Mouse (Mus musculus) mesoderm, embryonic 11.5 days (tissue): ENCODE data around the gene Eogt.

Experiments
- DNase-seq: peaks from one replicate; pipeline ENCODE4 v3.0.0-alpha.2; 2012; ENCODE audit warnings: low read depth, low spot score

The Eogt gene

DNA sequence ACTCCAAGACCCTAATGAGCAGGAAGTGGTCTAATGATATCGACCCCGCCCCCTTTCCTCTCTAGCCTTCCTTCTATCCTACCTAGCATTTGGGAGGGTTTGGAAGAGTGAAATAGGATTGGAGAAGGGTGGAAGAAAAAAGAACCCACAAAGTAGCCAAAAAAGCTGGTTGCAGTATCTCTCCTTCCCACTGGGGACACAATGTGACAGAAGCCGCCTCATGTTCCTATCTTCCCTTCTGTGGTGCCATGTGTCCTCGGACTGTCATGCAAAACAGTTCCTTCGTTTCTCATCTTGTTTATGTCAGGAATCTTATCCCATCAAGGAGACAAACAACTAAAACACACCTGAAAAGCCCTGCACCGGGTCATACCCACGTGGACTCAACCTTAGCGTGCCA is 42.9 kb downstream of the Eogt start:
- no peak for DNase-seq

DNA sequence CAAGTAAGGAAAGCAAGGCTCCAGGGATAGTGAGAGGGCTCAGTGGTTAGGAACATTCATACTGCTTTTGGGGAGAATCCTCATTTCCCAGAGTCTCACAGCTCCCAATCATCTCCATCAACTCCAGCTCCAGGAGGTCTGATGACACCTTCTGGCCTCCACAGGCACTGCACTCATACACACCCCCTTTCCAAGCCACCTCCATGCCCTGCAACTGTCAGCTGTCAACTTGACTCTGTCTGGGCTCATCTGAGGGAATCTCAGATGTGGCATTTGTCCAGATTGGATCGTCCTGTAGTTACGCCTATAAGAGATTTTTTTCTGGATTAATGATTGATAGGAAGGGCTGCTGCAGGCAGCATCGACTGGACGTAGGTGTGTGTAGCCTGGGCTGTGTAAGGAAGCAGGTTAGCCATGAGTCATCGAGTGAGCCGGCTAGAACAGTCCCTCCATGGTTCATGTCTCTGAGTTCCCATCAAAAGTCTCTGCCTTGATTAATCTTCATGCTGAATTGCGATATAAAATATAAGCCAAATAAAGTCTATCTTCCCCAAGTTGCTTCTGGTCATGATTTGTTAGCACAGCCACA is 44.6 kb downstream of the Eogt start:
- DNase-seq = no peak

DNA sequence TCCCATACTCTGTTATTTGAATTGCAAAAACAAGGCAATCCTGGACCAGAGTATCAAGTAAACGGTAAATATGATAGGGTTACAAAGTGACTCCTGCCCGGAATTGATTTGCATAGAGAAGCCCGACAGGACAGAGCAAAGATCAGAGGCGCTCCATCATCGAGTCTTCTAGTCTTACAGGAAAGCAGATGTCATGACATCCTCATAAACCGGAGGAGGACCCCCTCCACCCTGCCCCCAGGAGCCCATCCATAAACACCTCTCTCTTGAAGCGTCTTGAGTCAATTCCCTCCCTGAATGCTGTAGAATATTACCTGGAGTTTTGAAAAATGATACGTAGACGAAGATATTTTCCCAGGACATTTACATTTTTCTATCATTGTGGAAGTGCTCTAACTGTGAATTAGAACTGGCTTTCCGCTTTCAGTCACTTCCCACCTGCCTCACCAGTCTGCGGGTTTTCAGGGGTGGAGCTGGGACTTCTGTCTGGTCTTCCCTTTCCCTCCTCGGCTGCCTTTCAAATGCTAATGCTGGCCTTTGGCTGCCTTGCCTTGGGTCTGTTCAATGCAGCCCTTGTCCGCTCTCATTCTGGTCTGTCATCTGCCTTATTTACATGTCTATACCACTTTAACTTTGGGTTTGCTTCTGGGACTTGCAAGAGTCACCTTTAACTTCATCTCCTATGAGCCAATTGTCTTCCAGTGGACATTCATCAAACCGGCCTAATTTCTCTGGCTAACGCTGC is 46.9 kb downstream of the Eogt start:
- peak; percentile 66 for DNase-seq

DNA sequence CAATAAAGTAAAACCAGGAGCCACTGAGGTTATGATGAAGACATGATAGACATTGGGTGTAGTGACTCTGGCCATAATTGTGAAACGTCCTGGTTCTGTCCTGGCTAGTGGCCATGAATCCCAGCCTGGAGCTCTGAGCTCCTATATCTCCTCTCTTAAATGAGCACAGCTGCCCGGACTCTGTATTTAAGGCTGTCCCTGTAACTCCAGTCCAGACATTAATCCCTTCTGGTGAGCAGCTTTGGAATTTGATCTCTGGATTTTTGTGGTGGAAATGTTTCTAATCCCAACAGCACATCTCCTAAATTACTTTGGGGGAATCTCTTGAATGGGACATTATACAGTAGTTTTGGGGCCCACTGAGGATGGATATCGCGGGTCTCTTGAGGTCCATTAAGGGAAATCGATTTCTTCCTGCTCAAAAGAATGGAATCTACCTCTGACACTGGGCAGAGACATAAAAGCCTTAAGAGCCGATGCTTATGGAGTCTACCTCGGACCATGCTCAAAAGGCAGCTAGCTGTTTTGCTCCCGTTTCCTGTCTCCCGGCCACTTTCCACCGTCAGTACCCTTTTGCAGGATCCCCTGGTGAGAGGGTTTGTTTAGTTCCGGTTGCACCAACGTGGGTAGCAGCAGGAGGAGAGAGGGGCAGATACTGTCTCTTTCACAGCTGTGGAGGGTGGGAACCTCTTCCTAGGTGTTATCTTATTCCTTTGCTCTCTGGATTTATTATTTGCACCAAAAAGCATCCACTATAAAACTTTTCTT is 47.6 kb downstream of the Eogt start:
- DNase-seq = peak; percentile 22

DNA sequence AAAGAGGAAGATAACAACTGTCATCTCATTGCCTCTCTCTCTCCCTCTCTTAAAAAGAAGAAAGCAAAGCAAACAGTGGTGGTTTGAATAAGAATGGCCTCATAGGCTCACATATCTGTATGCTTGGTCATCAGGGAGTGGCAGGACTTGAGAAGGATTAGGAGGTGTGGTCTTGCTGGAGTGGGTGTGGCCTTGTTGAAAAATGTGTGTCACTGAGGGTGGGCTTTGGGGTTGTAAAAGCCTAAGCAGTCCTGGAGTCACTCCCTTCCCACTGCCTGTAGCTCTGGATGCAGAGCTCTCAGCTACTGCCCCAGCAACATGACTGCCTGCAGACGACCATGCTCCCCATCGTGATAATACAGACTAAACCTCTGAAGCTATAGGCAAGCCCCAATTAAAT is 66.6 kb downstream of the Eogt start:
- no peak for DNase-seq

DNA sequence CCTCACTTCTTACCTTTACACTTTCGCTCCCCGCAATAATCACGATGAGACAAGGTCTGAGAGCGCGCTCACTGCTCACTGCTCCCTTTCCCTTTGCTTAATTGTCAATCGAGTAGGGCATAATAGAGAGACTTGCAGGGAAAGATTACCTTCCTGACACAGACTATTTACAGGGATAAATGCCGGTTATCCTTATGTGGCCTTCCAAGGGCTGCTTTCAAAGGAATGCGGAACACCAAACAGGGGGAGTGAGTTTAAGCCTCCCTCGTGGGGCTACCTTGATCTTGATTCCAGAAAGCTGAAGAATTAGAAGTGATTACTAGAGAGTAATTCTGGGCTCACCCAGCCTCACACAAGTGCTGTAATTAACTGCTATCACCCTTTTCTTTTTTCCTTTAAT is 69.0 kb downstream of the Eogt start:
- DNase-seq = no peak

DNA sequence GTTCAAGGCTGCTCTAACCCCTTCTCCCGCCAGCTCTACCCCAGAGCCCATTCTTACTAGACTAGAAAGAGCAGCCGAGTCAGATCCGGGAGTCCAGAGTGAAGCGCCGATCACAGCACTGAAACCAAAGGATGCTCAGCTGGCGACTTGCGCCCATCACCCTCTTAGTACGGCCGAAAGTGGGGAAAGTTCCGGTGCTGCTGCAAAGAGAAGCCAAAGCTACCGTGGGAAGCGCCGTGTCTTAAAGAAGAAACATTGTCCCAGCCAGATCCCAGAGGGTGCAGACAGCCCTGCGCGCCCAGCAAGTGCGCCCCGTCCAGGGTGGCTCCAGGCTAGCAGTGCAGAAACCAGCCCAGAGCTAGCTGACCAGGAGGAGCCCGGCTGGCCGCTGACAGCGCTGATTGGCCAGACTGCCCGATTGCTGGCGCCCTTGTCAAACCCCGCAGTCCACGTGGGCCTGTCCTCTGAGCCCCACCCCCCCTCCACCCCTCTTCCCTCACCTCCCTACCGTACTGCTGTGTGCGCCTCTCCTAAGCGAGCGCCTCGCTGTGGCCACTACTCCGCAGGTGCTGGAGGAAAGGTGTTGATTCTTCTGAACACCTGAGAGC is 88.8 kb downstream of the Eogt start, which contains the start of gene Fam19a4:
Fam19a4 (minus strand) TSS at position 340 of the 608 bp plus-strand sequence.
- DNase-seq = peak; percentile 73
